Mouse (Mus musculus) thymus, adult 2 months (tissue): ENCODE measurements at regions not wholly inside any gene's neighbourhood (a gene's known extent, or its start where the extent isn't known, plus 50 kb on each side); places are given as distances from the start of the nearest gene placed in this dataset.

Experiments used
- CTCF ChIP-seq: fragments of 200-500 bp; IDR thresholded peaks from 2 replicates; pipeline ENCODE4 v1.5.1; 2012; ENCODE audit warnings: mild to moderate bottlenecking, control low read depth, low read length, moderate library complexity, borderline replicate concordance; ENCODE audit not compliant: control insufficient read depth, poor library complexity, insufficient read depth; ENCODE audit errors: extremely low read depth
- POLR2A ChIP-seq: fragments of 200-500 bp; IDR thresholded peaks from 2 replicates; pipeline ENCODE4 v1.6.1; 2012; ENCODE audit warnings: mild to moderate bottlenecking, low read length, control low read depth, moderate library complexity; ENCODE audit not compliant: control insufficient read depth, poor library complexity, insufficient read depth; ENCODE audit errors: extremely low read depth

- TF ChIP-seq CTCF (no peak), POLR2A (no peak)
Observed at GRCm38 (mm10) chr10:96379016-96379771, 237.6 kb upstream of the Btg1 start.
